Mouse (Mus musculus): ENCODE measurements at regions not wholly inside any gene's neighbourhood (a gene's known extent, or its start where the extent isn't known, plus 50 kb on each side); places are given as distances from the start of the nearest gene placed in this dataset.

DNA sequence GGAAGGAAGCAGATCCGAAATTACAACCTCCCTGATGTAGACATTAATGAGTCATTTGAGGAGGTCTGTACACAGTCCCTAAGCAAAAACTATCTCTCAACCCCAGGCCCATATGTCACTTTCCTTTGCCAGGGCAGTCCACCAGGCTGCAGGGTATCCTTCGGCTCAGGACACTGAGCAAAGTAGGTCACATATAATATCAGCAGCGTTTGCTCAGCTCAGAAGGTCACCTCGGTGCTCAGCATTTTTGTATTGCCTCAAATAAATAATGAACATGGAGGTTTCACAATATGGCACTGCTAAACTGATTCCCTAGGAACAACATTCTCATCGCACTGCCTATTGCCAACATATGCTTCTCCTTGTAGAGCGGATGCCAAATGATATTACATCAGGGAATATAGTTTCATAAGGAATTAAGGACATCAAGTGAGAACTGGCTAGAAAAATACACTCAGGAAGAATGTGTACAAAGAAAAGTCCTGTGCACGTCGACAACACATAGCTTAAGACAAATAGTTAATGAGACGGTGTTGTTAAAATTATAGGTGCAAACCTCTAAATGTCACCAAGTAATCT lies 275.4 kb downstream of the Pdcd6ip start:
- TF ChIP-seq POLR2AphosphoS2 (IDR thresholded peaks at IDR 0.05; ENCODE audit: insufficient read length, low read depth) (no peak), MYOG (IDR thresholded peaks at IDR 0.05; ENCODE audit: control insufficient read depth in 1 of 3, insufficient read depth in 1 of 3, insufficient read length in 2 of 3, low read depth in 2 of 3) (no peak), USF1 (IDR thresholded peaks at IDR 0.05; ENCODE audit: low read depth) (no peak), POLR2A (IDR thresholded peaks at IDR 0.05; ENCODE audit: insufficient read length, low read depth) (no peak), SRF (IDR thresholded peaks at IDR 0.05; ENCODE audit: control insufficient read depth, insufficient read length, low read depth) (no peak), TCF12 (IDR thresholded peaks at IDR 0.05; ENCODE audit: insufficient read depth, poor library complexity, severe bottlenecking) (no peak), MAX (IDR thresholded peaks at IDR 0.05; ENCODE audit: low read depth) (no peak), MYOD1 (IDR thresholded peaks at IDR 0.05; ENCODE audit: control insufficient read depth in 1 of 3, insufficient read length in 2 of 3, low read depth in 2 of 3) (no peak), E2F4 (IDR thresholded peaks at IDR 0.05; ENCODE audit: insufficient read depth) (no peak)

Data from myocyte (in vitro differentiated cells).